Mouse (Mus musculus): Measurements from ENCODE around the gene Atg9b. TPM values are rescaled to one million over a fixed set of nuclear protein-coding genes. Genes with fewer than 3 reads are reported as not detected.
A peak's percentile ranks its signal among the peaks of the same experiment; 100 is the strongest.
"Not testable (repeated sequence)": the region's sequence is repeated elsewhere in the genome, so short reads cannot be mapped to it uniquely, and the experiment has no call there.

Gene Atg9b
- total RNA-seq, 2 experiments from 2014 or later = 0.27 to 0.75 TPM

DNA sequence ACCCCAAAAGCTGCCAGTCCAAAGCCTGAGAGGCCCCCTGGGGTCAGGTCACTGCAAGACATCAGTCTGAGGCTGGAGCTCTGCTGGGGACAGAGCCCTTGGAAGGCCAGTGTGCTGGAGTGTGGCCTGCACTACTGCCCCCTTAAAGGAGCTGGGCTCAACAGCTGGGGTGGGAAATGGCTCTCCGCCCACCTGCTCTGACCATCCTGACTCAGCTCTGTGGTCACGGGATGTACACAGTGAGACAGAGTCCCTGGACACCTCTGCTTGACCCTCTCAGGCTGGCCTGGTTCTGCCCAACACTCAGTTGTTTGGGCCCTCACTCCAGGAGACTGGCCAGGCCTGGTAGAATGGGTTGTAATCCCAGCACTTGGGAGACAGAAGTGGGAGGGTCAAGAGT is 17.5 kb upstream of the Atg9b start:
- DNase-seq = no peak
- intact Hi-C loops (cut with DNase I) = no loop called here

DNA sequence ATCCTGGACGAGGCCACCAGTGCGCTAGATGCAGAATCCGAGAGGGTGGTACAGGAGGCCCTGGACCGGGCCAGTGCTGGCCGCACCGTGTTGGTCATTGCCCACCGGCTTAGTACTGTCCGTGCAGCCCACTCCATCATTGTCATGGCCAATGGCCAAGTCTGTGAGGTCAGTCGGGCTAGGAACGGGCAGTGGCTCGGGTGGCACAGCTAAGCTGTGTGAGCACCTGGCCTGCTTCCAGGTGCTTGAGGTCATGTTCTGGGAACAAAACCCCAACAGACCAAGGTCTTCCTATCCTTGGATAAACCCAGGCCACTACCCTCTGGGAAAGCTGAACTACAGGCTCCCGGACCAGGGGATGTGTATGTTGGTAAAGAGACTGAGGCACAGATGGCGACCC is 16.7 kb upstream of the Atg9b start:
- no peak for DNase-seq
- intact Hi-C loops (cut with DNase I) = no loop called here

DNA sequence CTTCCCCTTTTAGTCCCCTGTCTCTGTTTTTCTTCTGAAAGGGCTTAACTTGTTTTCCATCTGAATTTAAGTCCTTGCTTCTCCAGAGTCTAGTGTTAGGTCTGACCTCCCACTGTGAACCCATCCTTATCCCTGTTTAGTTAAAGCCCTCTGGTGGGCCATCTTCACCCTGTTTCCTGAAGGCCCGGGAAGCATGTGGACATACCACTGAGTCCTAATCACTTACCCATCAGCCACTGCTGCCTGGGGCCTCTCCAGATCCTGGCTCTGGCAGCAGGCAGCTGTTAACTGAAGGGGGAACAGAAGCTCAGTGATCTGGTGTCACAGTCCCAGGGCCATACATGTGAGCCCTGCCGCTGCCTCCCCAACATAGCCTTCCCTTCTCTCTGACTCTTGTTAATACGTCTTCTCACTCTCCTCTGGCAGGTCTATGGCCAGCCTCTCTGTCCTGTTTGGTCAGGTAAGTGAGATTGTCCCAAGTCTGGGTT is 13.5 kb upstream of the Atg9b start:
- DNase-seq = no peak
- intact Hi-C loops (cut with DNase I) = no loop called here

DNA sequence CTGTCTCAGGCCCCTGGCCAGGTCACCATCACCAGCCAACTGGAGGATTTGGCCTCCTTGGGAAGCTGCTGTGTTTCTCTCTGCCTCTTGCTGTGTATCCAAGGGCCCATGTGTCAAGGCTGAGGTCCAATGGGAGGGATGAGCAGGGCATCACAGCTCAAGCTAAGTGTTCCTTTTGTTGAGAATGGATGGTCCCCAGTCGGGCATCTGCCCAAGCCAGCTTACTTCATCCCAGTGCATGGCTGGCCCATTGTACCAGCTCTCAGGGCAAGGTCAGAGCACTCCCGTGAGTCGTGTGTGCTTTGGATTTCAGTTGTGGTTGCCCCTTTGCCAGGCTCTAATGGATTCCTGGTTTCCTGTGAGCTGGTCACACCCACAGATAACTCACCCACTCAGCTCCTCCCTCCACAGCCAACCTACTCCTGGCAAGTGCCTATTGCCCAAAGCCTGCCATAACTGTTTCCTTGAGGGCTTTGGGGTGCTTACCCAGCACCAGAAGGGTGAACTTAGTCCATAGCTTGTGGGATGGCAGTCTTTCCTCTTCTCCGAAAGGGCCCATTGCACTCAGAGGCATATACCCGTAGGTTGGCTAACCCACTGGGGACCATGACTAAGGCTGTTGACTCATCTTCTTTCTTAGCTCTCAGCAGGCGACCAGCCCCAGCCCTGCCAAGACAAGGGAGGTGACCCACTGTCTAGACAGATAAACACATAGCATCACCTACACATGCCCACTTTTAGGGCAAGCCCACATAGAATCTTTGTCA is 12.8 kb upstream of the Atg9b start:
- intact Hi-C loops (cut with DNase I) = no loop called here
- DNase-seq = no peak

DNA sequence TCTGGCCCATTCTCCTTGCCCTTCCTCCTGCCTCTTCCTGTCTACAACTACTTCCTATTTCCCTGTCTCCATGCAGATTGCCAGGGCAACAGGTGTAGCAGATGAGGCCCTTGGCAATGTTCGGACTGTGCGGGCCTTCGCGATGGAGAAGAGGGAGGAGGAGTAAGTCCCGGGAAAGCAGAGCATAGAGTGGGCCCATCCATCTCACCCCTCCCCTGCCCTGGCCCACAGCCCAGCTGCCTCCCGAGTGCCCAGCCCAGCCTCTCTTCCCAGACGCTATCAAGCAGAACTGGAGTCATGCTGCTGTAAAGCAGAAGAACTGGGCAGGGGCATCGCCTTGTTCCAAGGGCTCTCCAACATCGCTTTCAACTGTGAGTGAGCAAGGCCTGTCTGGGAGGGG is 10.0 kb upstream of the Atg9b start:
- intact Hi-C loops (cut with DNase I) = no loop called here
- DNase-seq = no peak

DNA sequence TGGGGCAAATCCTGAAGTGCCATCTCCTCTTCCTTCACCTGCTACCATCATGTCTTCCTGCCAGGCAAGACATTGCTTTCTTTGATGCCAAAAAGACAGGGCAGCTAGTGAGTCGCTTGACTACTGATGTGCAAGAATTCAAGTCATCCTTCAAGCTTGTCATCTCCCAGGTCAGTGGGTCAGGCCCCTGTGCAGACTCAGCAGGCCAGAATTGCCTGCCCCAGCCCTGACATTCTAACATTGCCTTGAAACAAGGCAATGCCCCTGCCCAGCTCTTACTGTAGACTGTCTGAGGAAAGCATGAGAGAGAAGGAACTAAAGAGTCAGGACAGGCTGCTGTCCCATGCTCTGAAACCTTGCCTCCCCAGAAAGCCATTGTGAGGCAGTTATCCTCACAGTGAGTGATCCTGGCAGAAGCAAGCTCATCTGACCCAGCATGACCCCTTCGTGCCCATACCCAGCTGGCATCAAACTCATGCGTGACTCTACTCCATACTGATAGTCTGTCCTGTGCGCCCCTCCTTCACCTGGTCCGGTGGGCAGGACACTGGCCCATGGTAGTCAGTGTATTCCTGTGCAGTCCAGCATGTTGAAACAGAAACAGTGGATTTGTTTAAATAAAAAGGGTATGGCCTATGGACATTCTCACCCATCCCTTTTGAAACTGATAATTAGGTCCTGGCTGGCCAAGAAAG is 9.1 kb upstream of the Atg9b start:
- intact Hi-C loops (cut with DNase I) = no loop called here
- no peak for DNase-seq

DNA sequence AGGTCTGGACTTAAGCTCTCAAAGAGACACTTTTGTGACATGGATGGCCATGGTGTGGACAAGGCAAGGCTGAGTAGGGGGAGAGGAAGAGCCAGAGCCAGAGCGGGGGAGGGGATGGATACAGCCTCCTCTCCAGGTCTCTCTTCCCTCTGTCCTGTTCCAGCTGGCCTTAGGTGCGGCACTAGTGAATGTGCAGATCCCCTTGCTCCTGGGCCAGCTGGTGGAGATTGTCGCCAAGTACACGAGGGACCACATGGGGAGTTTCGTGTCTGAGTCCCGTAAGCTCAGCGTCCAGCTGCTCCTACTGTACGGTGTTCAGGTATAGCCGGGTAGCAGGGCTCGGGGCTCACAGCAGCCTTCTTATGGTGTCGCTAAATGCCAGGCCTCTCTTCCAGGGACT is 8.4 kb upstream of the Atg9b start:
- no peak for DNase-seq
- intact Hi-C loops (cut with DNase I) = no loop called here

DNA sequence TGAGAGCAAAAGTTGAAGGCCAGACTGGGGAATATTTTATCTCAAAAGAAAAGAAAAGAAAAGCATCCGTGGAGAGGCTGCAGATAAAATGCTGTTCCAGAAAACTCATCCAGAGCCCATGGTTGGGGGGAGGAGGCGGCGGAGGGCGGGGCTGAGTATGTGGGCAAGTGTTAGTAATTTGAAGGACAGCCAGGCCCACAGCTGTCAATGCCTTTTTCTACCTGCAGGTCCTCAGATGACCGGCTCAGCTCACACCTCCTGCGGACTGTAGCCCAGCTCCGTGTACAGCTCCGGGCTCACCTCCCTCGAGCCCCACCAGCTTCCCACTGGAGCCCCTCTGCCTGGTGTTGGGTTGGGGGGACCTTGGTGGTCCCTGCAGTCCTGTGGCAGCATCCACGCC is 7.7 kb upstream of the Atg9b start:
- DNase-seq = no peak
- intact Hi-C loops (cut with DNase I) = no loop called here

DNA sequence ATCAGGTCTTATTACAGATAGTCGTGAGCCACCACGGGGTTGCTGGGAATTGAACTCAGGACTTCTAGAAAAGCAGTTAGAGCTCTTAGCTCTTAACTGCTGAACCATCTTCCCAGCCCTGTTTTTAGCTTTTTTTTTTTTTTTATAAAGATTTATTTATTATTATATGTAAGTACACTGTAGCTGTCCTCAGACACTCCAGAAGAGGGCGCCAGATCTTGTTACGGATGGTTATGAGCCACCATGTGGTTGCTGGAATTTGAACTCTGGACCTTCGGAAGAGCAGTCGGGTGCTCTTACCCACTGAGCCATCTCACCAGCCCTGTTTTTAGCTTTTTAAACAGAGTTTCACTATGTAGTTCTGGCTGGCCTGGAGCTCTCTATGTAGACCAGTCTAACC is 4.3 kb upstream of the Atg9b start:
- intact Hi-C loops (cut with DNase I) = loop anchor here (2.0 kb wide), 1 partner anchor 27 kb away; the partner anchor contains the start of genes Cdk5 and Slc4a2

DNA sequence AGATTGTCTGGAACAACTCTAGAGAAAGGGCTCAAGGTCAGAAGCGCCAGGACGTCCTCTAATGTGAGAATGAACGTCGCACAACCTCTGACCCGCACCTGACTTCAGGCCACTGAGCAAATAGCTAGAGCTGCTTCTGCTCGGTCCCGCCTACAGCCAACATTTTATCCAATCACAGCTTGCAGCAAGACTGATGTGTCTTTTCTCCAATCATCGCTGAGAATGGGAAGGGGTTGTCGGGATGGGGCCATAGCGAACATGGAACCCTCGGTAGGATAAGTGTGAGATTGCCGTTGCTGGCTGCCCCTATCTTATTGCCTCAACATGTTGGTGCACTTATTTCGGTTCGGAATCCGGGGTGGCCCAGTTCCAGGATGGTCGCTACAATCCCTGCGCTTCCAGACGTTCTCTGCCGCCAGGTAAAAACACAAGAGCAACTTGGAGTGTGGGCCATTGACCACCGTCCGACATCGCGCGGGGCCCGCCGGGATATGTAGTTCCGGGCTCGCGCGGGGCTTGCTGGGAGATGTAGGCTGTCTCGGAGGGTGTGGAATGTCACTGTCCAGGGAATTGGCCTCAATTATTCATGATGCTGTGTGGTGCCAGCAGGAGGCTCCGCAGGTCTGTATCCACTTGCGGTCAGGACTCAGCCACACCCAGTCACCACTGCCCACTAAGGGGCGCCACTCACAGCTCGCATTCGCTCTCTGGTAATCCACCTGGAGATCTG is 2.4 kb upstream of the Atg9b start:
- intact Hi-C loops (cut with DNase I) = no loop called here
- DNase-seq = peak; percentile 93 to 95

More for the DNA sequence above, 4.3 kb upstream of the Atg9b start:
- not testable (repeated sequence) for DNase-seq

DNA sequence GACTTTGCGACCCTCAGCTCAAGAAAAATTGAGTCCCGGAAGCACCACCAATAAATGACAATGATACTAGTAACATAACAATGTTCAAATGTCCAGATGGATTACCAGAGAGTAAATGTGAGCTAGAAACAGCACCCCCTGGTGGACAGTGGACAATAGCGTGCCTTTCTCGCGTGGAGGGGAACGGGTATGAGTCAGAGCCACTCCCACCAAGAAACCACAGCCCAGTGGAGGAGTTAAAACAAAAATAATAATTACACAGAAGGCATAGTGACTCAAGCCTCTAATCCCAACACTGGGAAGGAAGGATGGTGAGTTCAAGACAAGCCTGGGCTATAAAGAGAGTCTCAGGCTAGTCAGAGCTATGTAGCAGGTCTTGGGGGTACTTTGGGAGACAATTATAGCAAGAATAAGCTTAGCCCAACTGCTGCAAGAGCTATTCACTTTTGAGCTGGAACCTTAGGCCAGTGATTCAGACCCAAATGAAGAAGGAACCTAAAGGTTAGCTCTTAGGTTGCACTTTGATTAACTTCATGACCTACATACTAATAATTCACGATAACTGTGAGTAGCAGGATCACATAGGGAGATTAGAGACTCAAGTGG is 1.6 kb upstream of the Atg9b start, which contains the start of gene Abcb8:
Gene Abcb8, plus strand, starts transcription at position 272 of the 606 bp plus-strand sequence.
- DNase-seq = peak; percentile 84 to 86
- intact Hi-C loops (cut with DNase I) = loop anchor here (2.0 kb wide), 1 partner anchor 33 kb away; no protein-coding TSS in a partner anchor

DNA sequence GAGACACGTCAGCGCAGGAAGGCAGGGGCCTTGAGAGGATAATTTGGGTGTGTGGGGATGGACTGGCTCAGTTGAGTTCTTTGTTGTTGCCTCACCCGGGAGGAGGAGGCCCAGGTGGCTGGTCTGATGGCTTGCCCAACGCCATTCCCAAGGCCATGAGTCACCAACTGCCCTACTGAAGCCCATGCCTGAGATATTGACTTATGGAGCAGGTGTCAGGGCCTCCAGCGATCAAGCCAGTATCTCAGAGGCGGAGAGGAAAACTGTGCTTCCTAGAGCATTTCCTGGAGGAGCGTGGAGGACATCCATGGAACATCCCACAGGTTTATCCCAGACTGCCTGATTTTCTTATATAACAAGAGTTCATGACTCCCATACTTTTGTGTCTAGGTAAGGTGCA is 781 bp upstream of the Atg9b start:
- no peak for DNase-seq
- intact Hi-C loops (cut with DNase I) = loop anchor here (2.0 kb wide), 1 partner anchor 32 kb away; no protein-coding TSS in a partner anchor

DNA sequence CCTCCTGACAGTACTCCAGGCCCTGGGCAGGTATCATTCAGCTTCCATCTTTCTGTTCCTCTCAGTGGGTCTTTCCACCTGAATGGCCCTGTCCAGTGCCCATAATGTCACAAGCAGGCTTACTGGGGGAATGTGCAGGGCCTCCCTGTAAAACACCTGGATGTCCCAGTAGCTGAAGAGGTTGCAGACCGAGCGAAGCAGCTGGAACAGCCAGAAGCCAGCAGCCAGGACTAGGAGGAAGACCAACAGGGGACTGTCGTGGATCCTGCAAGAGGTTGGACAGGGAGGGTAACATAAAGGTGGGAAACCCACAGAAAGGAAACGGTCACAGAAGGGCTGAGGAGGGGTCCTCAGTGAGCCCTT is 2.3 kb downstream of the Atg9b start:
- intact Hi-C loops (cut with DNase I) = no loop called here
- no peak for DNase-seq

DNA sequence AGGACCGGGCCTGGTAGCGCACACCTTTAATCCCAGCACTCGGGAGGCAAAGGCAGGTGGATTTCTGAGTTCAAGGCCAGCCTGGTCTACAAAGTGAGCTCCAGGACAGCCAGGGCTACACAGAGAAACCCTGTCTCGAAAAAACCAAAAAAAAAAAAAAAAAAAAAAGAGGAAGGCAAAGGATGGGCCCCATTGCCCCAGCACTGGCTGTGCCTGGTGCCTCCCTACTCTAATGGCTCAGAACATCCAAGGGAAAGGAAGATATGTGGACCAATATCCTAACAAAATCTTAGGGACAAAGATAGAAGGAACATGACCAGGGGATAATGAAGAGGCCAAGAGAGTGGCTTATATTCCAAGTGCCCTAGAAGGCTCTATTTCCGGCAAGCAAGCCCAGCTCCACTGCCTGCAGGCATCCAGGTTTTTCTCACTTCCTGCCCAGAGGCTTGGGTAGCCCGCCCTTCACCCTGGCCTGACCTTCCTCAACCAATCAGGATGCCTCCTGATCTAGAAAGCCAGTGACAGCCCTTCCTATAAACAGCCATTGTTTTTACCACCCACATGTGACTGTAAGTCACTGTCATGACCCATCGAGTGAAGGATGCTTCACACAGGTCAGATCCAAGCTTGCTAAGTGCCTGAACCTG is 2.8 kb downstream of the Atg9b start:
- intact Hi-C loops (cut with DNase I) = no loop called here
- DNase-seq = no peak

DNA sequence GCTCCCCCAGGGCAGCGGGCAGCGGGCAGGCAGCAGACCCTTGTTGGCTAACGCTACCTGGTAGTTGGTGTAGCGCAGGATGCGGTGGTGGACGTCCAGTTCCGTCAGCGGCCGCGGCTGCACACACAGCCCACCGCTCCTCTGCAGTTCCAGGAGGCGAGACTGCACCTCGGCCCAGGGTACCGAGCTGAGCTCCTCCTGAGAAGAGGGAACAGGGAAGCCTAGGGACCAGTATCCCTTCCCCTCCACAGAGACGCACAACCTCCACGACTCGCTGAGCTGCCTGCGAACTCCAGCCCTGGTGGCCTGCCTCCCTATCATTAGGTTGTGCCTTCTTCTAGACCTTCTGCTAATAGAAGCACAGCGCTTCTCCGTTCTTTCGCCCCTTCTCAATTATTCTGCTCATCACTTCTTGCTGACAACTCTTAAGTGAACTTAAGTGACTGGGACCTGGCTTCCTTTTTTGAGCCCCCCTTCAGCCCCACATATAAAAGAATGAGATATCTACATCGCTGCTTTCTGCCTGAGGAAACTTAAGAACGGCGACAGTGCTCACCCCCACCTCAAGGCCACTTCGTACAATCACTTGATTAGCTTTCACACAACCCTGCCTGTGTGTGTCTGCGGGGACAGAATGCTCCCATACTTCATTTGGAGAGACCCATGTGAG is 3.6 kb downstream of the Atg9b start:
- intact Hi-C loops (cut with DNase I) = no loop called here
- DNase-seq = no peak

DNA sequence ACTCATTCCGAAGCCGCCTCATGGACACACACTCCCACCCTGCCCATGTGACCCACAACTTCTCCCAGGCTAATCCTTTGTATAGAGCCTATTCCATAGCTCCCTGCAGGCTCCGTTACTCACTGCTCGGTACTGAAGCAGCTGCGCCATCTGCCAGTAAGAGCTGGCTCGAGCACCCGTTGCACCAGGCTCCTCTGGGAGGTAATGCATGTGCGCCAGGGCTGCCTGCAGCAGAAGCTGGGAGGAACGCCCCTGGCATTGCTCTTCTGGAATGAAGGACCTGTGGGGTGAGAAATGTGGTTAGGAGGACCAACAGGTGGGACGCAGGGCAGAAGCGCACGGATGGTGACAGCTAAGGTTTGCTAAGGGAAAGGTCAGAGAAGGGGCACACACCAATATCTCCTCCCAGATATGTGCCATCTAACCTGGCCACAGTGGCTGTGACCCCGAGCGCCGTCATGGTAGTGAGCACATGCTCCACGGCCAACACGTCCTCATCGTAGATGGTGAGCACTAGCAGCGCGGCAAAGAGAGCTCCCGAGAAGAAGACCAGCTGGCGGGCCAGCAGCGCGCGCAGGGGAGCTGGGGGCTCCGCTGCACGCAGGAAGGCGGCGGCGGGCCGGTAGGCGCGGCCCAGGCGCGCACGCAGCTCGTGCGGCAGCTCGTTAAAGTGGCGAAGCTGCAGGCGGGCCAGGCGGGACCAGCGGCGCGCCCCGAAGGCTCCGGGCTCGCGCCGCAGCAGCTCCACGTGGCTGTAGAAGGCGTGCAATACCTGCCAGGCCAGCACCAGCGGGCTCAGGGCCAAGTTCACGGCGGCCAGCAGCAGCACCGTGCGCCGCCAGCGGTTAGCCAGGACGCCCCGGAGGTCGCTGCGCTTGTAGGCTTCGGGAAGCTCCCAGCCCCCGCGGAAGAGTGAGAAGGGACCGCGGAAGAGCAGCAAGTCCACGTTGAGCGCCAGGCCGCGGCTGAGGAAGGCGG is 4.4 kb downstream of the Atg9b start:
- intact Hi-C loops (cut with DNase I) = no loop called here
- peak; percentile 72 to 75 for DNase-seq

DNA sequence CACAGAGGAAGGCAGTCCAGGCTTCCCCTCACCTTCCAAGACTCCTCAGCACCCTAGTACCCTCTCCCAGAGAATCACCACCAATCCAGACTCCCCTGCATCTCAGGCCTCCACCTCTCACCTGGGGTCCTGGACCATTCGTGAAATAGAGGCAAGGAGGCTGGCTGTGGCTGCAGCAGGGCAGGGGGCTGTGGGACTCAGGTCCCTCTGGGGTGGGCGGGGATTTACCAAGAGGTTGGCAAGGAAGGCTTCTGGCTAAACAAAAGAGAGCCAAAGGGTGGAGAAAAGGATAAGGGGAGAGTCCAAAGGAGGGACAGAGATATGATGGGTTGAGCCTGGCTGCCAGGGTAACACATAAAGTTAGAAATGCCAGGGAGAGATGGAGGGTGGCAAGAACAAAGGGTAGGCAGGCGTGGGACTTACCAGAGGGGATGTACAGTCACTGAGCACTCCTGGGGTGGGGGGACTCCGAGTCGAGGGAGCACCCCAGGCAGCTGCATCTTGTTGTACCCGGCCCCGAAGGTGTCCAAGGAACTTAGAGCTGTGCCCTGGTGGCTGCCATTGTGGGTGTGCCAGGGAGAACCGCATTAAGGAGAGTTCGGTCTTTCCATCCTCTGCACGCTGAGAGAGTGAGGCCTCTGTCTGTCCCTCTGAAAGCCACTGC is 5.9 kb downstream of the Atg9b start:
- intact Hi-C loops (cut with DNase I) = no loop called here
- no peak for DNase-seq

DNA sequence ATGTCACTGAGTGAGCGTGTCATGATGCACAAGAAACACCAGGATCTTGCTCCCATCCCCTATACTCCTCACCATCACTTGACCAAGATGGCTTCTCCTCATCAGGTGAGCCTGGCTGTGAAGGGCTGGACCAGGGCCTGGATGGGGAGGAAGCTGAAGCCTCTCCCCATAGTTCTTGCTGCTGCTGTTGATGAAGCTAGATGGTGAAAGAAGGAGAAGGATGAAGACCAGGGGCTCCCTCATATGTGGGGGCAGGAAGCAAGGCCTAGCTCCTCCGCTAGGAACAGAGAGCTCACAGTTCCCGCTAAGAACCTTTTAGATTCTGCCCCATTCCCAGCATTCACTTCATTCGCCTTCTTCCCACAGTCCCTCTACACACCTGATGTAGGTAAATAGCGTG is 6.6 kb downstream of the Atg9b start:
- DNase-seq = no peak
- intact Hi-C loops (cut with DNase I) = no loop called here
